Comparison of ENCODE assay signal across 7 mouse cellular contexts in the genomic region with DNA sequence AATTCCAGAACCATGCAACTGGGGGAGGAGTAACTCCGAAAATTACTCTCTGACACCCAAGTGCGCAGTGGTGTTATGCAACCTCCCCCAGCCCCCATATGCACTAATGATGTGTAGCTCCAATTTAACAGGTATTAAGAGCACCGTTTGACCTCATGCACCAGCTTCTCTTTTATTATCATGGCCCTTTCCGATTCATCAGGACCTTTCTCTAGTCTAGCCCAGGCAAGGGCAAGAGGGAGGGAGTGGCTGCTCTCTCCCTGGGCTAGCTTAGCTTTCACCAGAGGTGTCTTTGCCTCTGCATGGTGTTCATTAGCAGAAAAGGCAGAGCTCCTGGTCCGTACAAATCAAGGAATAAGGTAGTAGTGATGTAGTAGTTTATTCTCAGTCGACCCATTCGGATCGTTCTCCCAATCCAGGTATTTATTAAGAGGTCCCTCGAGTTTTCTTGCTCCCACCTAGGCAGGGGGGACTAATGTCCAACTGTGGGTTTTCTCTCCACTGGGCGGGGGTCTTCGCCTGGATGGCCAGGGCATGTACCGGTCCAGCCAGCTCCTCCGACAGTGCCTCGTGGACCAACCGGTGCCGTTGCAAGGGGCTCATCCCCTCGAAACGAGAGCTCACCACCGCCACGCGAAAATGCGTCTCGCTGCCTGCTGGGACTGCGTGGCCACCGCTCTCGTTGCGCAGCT. TPM values are rescaled to one million over a fixed set of nuclear protein-coding genes. Genes with fewer than 3 reads are reported as not detected.
DNase-seq lines count a peak whose midpoint lies in the region; ATAC-seq and TF ChIP-seq lines count a peak whose summit lies in the region.

No protein-coding gene starts in this region.

- no peaks in the 10 kb centered on the region for H3K9me3 ChIP-seq in lung, embryonic 15.5 days
- no peaks in the 10 kb centered on the region for H3K9me3 ChIP-seq in embryonic facial prominence, embryonic 14.5 days (ENCODE audit: control insufficient read depth, low read length)
- no peaks in the 10 kb centered on the region for H3K9me3 ChIP-seq in intestine, postnatal 0 days (ENCODE audit: control insufficient read depth)

- WGBS in lung, embryonic 15.5 days: 18% methylated on average over 27 of the region's 27 CpGs
- WGBS in embryonic facial prominence, embryonic 14.5 days: 16% methylated on average over 27 of the region's 27 CpGs
- WGBS in intestine, postnatal 0 days: 18% methylated on average over 27 of the region's 27 CpGs
- 8% methylated on average over 27 of the region's 27 CpGs for WGBS in olfactory bulb, adult 2 months

- H3K36me3 ChIP-seq in lung, embryonic 15.5 days: no peaks in the 10 kb centered on the region
- no peaks in the 10 kb centered on the region for H3K36me3 ChIP-seq in embryonic facial prominence, embryonic 14.5 days (ENCODE audit: control insufficient read depth, insufficient read depth, low read length)
- H3K36me3 ChIP-seq in intestine, postnatal 0 days (ENCODE audit: control insufficient read depth, insufficient read depth): no peaks in the 10 kb centered on the region

- ATAC-seq in lung, embryonic 15.5 days (ENCODE audit: borderline replicate concordance, extremely low read depth, low FRiP score, low TSS enrichment): no peak; the same call in 1 of the 2 replicates
- ATAC-seq in embryonic facial prominence, embryonic 14.5 days (ENCODE audit: low read depth): no peak; the same call in 1 of the 2 replicates
- no peak for ATAC-seq in intestine, postnatal 0 days
- ATAC-seq in megakaryocyte-erythroid progenitor cell, adult 5-6 weeks (replicated peaks; ENCODE audit: low FRiP score, low TSS enrichment, poor library complexity, severe bottlenecking): no peak

- peak overlapping the region; percentile 94 for H3K27ac ChIP-seq in lung, embryonic 15.5 days
- peak overlapping the region; percentile 98 for H3K27ac ChIP-seq in embryonic facial prominence, embryonic 14.5 days (replicated peaks; ENCODE audit: low read depth, low read length)
- H3K27ac ChIP-seq in intestine, postnatal 0 days (ENCODE audit: low read depth, low read length): peak overlapping the region; percentile 82; the same call in 1 of the 2 replicates
- H3K27ac ChIP-seq in olfactory bulb, adult 2 months (ENCODE audit: insufficient read depth, low read depth, low read length): peak overlapping the region; percentile 99

- peak overlapping the region; percentile 81 for H3K9ac ChIP-seq in lung, embryonic 15.5 days
- H3K9ac ChIP-seq in embryonic facial prominence, embryonic 14.5 days (ENCODE audit: low read depth, low read length): peak overlapping the region; percentile 89
- peak overlapping the region; percentile 57 for H3K9ac ChIP-seq in intestine, postnatal 0 days (ENCODE audit: low read depth, low read length)

- DNase-seq in lung, postnatal 14 days: no peak
- DNase-seq in embryonic facial prominence, embryonic 14.5 days (ENCODE audit: low spot score): no peak
- no peak for DNase-seq in spleen, adult 18-20 months

- H3K4me2 ChIP-seq in lung, embryonic 15.5 days: peak overlapping the region; percentile 99
- peak overlapping the region; percentile 91 for H3K4me2 ChIP-seq in embryonic facial prominence, embryonic 14.5 days (ENCODE audit: low read depth, low read length)
- H3K4me2 ChIP-seq in intestine, postnatal 0 days (replicated peaks; ENCODE audit: low read depth): peak overlapping the region; percentile 91

- H3K27me3 ChIP-seq in lung, embryonic 15.5 days: no peaks in the 10 kb centered on the region
- H3K27me3 ChIP-seq in embryonic facial prominence, embryonic 14.5 days (replicated peaks; ENCODE audit: control insufficient read depth, insufficient read depth, low read length): no peaks in the 10 kb centered on the region
- H3K27me3 ChIP-seq in intestine, postnatal 0 days (replicated peaks; ENCODE audit: control insufficient read depth, insufficient read depth, low read length): no peaks in the 10 kb centered on the region

- TF ChIP-seq POLR2A in olfactory bulb, adult 2 months (IDR thresholded peaks at IDR 0.05; ENCODE audit: insufficient read depth, low read depth, low read length): no peak

- no peak for TF ChIP-seq CTCF in intestine, postnatal 0 days (IDR thresholded peaks at IDR 0.05; ENCODE audit: low read depth)
- no peak for TF ChIP-seq CTCF in olfactory bulb, adult 2 months (IDR thresholded peaks at IDR 0.05; ENCODE audit: insufficient read depth, low read depth, low read length)

- peaks cover 13% of the 10 kb centered on the region for H3K4me1 ChIP-seq in lung, embryonic 15.5 days
- H3K4me1 ChIP-seq in embryonic facial prominence, embryonic 14.5 days (ENCODE audit: control insufficient read depth, insufficient read depth, low read length): peaks cover 13% of the 10 kb centered on the region
- H3K4me1 ChIP-seq in intestine, postnatal 0 days (replicated peaks; ENCODE audit: control insufficient read depth, insufficient read depth, low read length): no peaks in the 10 kb centered on the region; the same call in 1 of the 2 replicates
- H3K4me1 ChIP-seq in olfactory bulb, adult 2 months (ENCODE audit: control insufficient read depth, insufficient read depth, low read length): peaks cover 25% of the 10 kb centered on the region

- peak overlapping the region; percentile 65 for H3K4me3 ChIP-seq in lung, embryonic 15.5 days
- peak overlapping the region; percentile 77 for H3K4me3 ChIP-seq in embryonic facial prominence, embryonic 14.5 days (ENCODE audit: low read depth, low read length)
- peak overlapping the region; percentile 59 for H3K4me3 ChIP-seq in intestine, postnatal 0 days (ENCODE audit: low read depth, low read length)
- peak overlapping the region; percentile 79 for H3K4me3 ChIP-seq in olfactory bulb, adult 2 months (ENCODE audit: insufficient read depth, low read depth, low read length)

RNA-seq across cellular contexts. Expression of gene Sv2a, which starts 15.6 kb away (rescaled TPM):
- 3.7 and 4.4 TPM in 2 replicates for polyA plus RNA-seq in lung, embryonic 15.5 days (2015; fragmentation: Nextera tagmentation; extraction: Ambion mirVana)
- polyA plus RNA-seq in embryonic facial prominence, embryonic 14.5 days (2014; fragmentation: Nextera tagmentation; extraction: Ambion mirVana): 4.4 and 6.1 TPM in 2 replicates
- polyA plus RNA-seq in intestine, postnatal 0 days (2015; fragmentation: Nextera tagmentation; extraction: Ambion mirVana): 2.3 and 3.5 TPM in 2 replicates
- polyA plus RNA-seq in olfactory bulb, adult 2 months (2012; ENCODE audit: insufficient read depth, insufficient read length, low replicate concordance, missing spikeins): 106 TPM in 1 of 2 replicates, not detected in the other
- 1.0 TPM in 1 of 2 replicates, not detected in the other for total RNA-seq in megakaryocyte-erythroid progenitor cell, adult 5-6 weeks (2014; fragmentation: Nextera tagmentation)
- total RNA-seq in megakaryocyte-erythroid progenitor cell, adult 5-6 weeks (2017): 0.30 TPM in 1 of 2 replicates, not detected in the other

RNA-seq across cellular contexts. Expression of gene Bola1, which starts 22.9 kb away (rescaled TPM):
- polyA plus RNA-seq in lung, embryonic 15.5 days (2015; fragmentation: Nextera tagmentation; extraction: Ambion mirVana): 56.8 and 64.4 TPM in 2 replicates
- polyA plus RNA-seq in embryonic facial prominence, embryonic 14.5 days (2014; fragmentation: Nextera tagmentation; extraction: Ambion mirVana): 47.5 and 55.7 TPM in 2 replicates
- polyA plus RNA-seq in intestine, postnatal 0 days (2015; fragmentation: Nextera tagmentation; extraction: Ambion mirVana): 56.4 and 60.7 TPM in 2 replicates
- polyA plus RNA-seq in olfactory bulb, adult 2 months (2012; ENCODE audit: insufficient read depth, insufficient read length, low replicate concordance, missing spikeins): not detected in 2 replicates
- 35.9 and 55.4 TPM in 2 replicates for total RNA-seq in megakaryocyte-erythroid progenitor cell, adult 5-6 weeks (2014; fragmentation: Nextera tagmentation)
- 39.3 and 44.8 TPM in 2 replicates for total RNA-seq in megakaryocyte-erythroid progenitor cell, adult 5-6 weeks (2017)

RNA-seq across cellular contexts. Expression of gene Hist2h2ab, which starts 23.1 kb away (rescaled TPM):
- 1.1 and 1.4 TPM in 2 replicates for polyA plus RNA-seq in lung, embryonic 15.5 days (2015; fragmentation: Nextera tagmentation; extraction: Ambion mirVana)
- polyA plus RNA-seq in embryonic facial prominence, embryonic 14.5 days (2014; fragmentation: Nextera tagmentation; extraction: Ambion mirVana): 0.72 and 0.78 TPM in 2 replicates
- polyA plus RNA-seq in intestine, postnatal 0 days (2015; fragmentation: Nextera tagmentation; extraction: Ambion mirVana): 0.42 TPM in 1 of 2 replicates, not detected in the other
- not detected in 2 replicates for polyA plus RNA-seq in olfactory bulb, adult 2 months (2012; ENCODE audit: insufficient read depth, insufficient read length, low replicate concordance, missing spikeins)
- 13.4 and 16.5 TPM in 2 replicates for total RNA-seq in megakaryocyte-erythroid progenitor cell, adult 5-6 weeks (2014; fragmentation: Nextera tagmentation)
- total RNA-seq in megakaryocyte-erythroid progenitor cell, adult 5-6 weeks (2017): 180 and 196 TPM in 2 replicates

RNA-seq across cellular contexts. Expression of gene Hist2h2ac, which starts 24.1 kb away (rescaled TPM):
- 13.7 and 17.4 TPM in 2 replicates for polyA plus RNA-seq in lung, embryonic 15.5 days (2015; fragmentation: Nextera tagmentation; extraction: Ambion mirVana)
- polyA plus RNA-seq in embryonic facial prominence, embryonic 14.5 days (2014; fragmentation: Nextera tagmentation; extraction: Ambion mirVana): 8.4 and 10.0 TPM in 2 replicates
- polyA plus RNA-seq in intestine, postnatal 0 days (2015; fragmentation: Nextera tagmentation; extraction: Ambion mirVana): 2.3 and 3.4 TPM in 2 replicates
- polyA plus RNA-seq in olfactory bulb, adult 2 months (2012; ENCODE audit: insufficient read depth, insufficient read length, low replicate concordance, missing spikeins): not detected in 2 replicates
- 68.5 and 103 TPM in 2 replicates for total RNA-seq in megakaryocyte-erythroid progenitor cell, adult 5-6 weeks (2014; fragmentation: Nextera tagmentation)
- total RNA-seq in megakaryocyte-erythroid progenitor cell, adult 5-6 weeks (2017): 2,466 and 2,516 TPM in 2 replicates

RNA-seq across cellular contexts. Expression of gene Hist2h2be, which starts 24.3 kb away (rescaled TPM):
- 7.2 and 7.4 TPM in 2 replicates for polyA plus RNA-seq in lung, embryonic 15.5 days (2015; fragmentation: Nextera tagmentation; extraction: Ambion mirVana)
- 7.8 and 8.8 TPM in 2 replicates for polyA plus RNA-seq in embryonic facial prominence, embryonic 14.5 days (2014; fragmentation: Nextera tagmentation; extraction: Ambion mirVana)
- 1.5 and 2.2 TPM in 2 replicates for polyA plus RNA-seq in intestine, postnatal 0 days (2015; fragmentation: Nextera tagmentation; extraction: Ambion mirVana)
- not detected in 2 replicates for polyA plus RNA-seq in olfactory bulb, adult 2 months (2012; ENCODE audit: insufficient read depth, insufficient read length, low replicate concordance, missing spikeins)
- total RNA-seq in megakaryocyte-erythroid progenitor cell, adult 5-6 weeks (2014; fragmentation: Nextera tagmentation): 10.8 and 11.4 TPM in 2 replicates
- total RNA-seq in megakaryocyte-erythroid progenitor cell, adult 5-6 weeks (2017): 7.4 and 10.0 TPM in 2 replicates

Comparison
In these comparisons a context has a peak if more than half of its experiments do, and no peak if none do; other contexts are left out.
1. RNA of gene Sv2a, which starts 15.6 kb away (polyA plus RNA-seq): 106 TPM in olfactory bulb, adult 2 months; 3.7 to 4.4 TPM in lung, embryonic 15.5 days, 4.4 to 6.1 TPM in embryonic facial prominence, embryonic 14.5 days and 2.3 to 3.5 TPM in intestine, postnatal 0 days; every median in the first group is over 10 times any median in the second.
2. RNA of gene Bola1, which starts 22.9 kb away (polyA plus RNA-seq): 56.8 to 64.4 TPM in lung, embryonic 15.5 days, 56.4 to 60.7 TPM in intestine, postnatal 0 days and 47.5 to 55.7 TPM in embryonic facial prominence, embryonic 14.5 days; not detected in olfactory bulb, adult 2 months; every median in the first group is over 10 times any median in the second.
3. Peak in every context shown above with its lines, with median percentiles within 50 percentile points of each other: H3K27ac ChIP-seq, H3K4me2 ChIP-seq, H3K4me3 ChIP-seq and H3K9ac ChIP-seq.